Mouse (Mus musculus): ENCODE results near the gene Abcc4. TPM values are rescaled to one million over a fixed set of nuclear protein-coding genes. Genes with fewer than 3 reads are reported as not detected.

Gene Abcc4
- polyA plus RNA-seq, 1 experiment from 2014 or later, result 3.0 TPM

DNA sequence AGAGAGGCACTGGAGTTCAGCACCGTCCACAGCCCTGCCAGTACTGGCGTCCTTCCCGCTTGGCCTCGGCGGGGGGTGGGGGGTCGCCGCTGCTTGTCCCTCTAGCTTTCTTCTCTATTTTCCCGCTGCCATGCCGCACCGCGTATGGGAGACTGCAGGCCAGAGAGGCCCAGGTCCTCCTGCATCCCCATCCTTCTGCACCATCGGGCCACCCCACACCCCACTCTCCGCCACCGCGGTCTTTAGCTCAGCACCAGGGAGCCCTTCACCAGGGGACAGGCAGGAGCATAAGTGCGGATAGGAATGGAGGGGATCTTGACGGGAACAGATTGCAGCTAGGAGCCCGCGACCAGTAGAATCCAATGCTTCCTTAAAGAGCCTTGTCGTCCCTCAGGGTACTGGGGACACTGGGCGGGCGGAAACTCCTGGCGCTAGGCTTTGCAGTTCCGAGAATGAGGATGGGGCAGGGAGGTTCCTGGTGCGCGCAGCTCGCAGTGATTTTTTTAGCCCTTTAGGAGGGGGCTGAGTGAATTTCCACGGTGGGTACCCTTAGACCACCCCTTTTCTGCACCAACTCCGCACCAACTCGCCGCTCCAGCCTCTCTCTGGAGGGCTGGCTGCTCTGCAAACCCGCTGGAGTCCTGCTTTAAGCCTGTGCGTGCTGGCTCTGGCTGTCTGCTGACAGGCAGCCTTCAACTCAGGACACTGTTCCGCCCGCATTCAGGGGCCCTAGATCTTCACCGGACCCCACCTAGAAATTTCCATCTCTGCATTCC, 268.7 kb downstream of the Abcc4 start:
- Histone ChIP-seq H3K9me3 (no peaks in the 10 kb centered on the region), H3K27me3 (ENCODE audit: poor library complexity, severe bottlenecking) (peaks cover 94% of the 10 kb centered on the region), H3K36me3 (replicated peaks) (no peaks in the 10 kb centered on the region), H3K27ac (peak overlapping the region; percentile 87), H3K4me3 (peak overlapping the region; percentile 59), H3K4me1 (peaks cover 52% of the 10 kb centered on the region)
- peak; percentile 78 for DNase-seq (ENCODE audit: extremely low spot score, low spot score)
- WGBS, result under 1% methylated on average over 36 of the region's 36 CpGs

DNA sequence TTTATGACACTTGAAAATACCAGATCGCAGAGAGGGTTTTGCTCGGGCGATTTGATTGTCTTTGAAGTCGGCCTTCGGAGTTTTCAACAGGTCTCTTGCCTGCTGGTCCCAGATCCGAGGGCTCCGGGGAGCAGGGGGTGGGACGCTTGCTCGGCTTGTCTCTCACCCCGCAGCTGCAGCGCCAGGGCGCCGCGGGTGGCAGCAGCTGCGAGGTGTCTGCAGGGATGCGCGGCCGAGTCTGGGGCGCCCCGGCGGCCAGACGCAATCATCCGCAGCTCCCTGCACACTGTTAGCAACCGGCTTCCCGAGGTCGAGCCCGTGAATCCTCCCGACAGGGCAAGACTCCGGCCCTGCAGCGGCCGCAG, 269.2 kb downstream of the Abcc4 start:
- Histone ChIP-seq H3K4me1 (peaks cover 52% of the 10 kb centered on the region), H3K9me3 (no peaks in the 10 kb centered on the region), H3K36me3 (replicated peaks) (no peaks in the 10 kb centered on the region), H3K27ac (peak overlapping the region; percentile 87), H3K27me3 (ENCODE audit: poor library complexity, severe bottlenecking) (peaks cover 94% of the 10 kb centered on the region), H3K4me3 (peak overlapping the region; percentile 59)
- WGBS, result under 1% methylated on average over 31 of the region's 31 CpGs
- no peak for DNase-seq (ENCODE audit: extremely low spot score, low spot score)

DNA sequence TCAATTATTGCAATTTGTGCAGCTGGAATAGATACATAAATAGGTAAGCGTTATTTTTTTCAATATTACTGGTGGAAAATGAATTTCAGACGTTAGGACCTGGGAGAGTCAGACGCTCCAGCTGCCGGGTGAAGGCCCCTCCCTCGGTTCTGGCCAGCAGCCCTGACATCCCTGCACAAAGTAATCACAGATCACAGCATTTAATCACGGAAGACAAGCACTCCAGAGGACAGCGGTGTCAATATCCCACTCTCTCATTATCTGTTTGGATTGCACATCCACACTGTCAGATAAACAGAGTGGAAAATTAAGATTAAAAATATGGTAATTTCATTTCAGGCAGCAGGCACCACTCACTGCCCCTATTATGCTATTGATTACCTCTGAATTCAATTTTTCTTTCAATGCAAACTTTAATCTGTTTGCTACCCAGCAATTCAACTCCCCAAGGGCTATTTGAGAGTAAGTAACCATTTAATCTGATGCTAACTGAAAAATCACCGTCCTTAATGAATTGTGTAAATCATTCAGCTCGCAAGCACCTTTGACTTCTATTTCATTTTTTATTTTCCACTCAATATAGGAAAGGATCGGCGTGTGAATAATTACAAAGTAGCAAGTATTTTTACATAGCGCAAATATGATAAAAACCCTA, 270.2 kb downstream of the Abcc4 start:
- H3K4me1 ChIP-seq, result peaks cover 52% of the 10 kb centered on the region
- WGBS, result 16% methylated on average over 12 of the region's 12 CpGs
- H3K27me3 ChIP-seq (ENCODE audit: poor library complexity, severe bottlenecking), result peaks cover 92% of the 10 kb centered on the region
- H3K4me3 ChIP-seq, result peak overlapping the region; percentile 59; the same call in 1 of the 2 replicates
- no peaks in the 10 kb centered on the region for H3K36me3 ChIP-seq (replicated peaks)
- no peak overlapping the region for H3K27ac ChIP-seq
- DNase-seq (ENCODE audit: extremely low spot score, low spot score), result no peak
- no peaks in the 10 kb centered on the region for H3K9me3 ChIP-seq

DNA sequence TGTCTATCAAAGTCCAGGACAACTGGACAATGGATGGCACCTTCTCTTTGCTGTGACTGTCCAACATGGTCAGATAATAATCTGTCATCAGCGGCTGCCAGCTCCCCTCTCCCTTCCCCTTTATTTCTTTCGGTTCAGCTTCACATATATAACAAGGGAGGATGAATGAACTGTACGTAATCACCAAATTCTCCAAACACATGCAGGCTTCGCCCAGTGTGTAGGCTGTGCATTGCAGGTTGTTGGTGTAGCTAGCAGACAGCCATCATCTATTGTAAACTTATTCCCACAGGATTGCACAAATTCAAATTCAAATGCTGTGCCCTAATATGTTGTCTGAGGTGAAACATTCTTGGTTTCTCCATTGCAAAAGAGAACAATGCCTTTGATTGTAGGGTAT, 271.2 kb downstream of the Abcc4 start:
- Histone ChIP-seq H3K27ac (no peak overlapping the region), H3K4me1 (peaks cover 52% of the 10 kb centered on the region), H3K36me3 (replicated peaks) (no peaks in the 10 kb centered on the region), H3K27me3 (ENCODE audit: poor library complexity, severe bottlenecking) (peaks cover 89% of the 10 kb centered on the region), H3K4me3 (no peak overlapping the region), H3K9me3 (no peaks in the 10 kb centered on the region)
- no peak for DNase-seq (ENCODE audit: extremely low spot score, low spot score)
- 70% methylated on average over 4 of the region's 4 CpGs for WGBS

DNA sequence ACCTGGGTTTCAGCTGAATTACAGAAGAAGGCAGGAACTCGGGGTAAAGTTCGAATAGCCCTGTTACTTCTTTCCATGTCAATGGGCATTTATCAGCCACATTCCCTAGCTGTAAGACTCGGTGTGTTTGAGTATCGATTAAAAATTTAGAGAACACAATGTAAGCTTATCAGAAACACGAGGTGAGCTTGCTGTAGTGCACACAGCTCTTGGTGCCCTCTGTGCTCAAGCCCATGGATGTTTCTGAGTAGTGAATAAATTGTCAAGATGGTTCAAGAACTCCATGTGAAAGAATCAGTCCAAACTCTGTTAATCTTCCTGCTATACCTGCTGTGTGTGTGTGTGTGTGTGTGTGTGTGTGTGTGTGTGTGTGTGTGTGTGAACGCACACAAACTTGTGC, 272.2 kb downstream of the Abcc4 start:
- Histone ChIP-seq H3K36me3 (replicated peaks) (no peaks in the 10 kb centered on the region), H3K27me3 (ENCODE audit: poor library complexity, severe bottlenecking) (peaks cover 79% of the 10 kb centered on the region), H3K27ac (no peak overlapping the region), H3K9me3 (no peaks in the 10 kb centered on the region), H3K4me3 (no peak overlapping the region), H3K4me1 (peaks cover 52% of the 10 kb centered on the region)
- WGBS, result 15% methylated on average over 6 of the region's 6 CpGs
- DNase-seq (ENCODE audit: extremely low spot score, low spot score), result no peak

Small RNA genes lying within 50 kb of the gene (microRNA-seq; reads per million reads assigned to microRNA genes)
- gene Mir6391, result not detected

Other genes with a start within 250 kb of the Abcc4 start
- 1.6 and 3.1 TPM in 2 replicates for gene Cldn10, start 81.7 kb upstream of the Abcc4 start, polyA plus RNA-seq (2016; fragmentation: Nextera tagmentation; extraction: Ambion mirVana)
- 13.0 and 13.9 TPM in 2 replicates for gene Dzip1, start 219.2 kb upstream of the Abcc4 start, polyA plus RNA-seq (2016; fragmentation: Nextera tagmentation; extraction: Ambion mirVana)
- 28.4 and 32.2 TPM in 2 replicates for gene Dnajc3, start 231.8 kb upstream of the Abcc4 start, polyA plus RNA-seq (2016; fragmentation: Nextera tagmentation; extraction: Ambion mirVana)